Mouse (Mus musculus): ENCODE results near the gene Tada2a.

DNA sequence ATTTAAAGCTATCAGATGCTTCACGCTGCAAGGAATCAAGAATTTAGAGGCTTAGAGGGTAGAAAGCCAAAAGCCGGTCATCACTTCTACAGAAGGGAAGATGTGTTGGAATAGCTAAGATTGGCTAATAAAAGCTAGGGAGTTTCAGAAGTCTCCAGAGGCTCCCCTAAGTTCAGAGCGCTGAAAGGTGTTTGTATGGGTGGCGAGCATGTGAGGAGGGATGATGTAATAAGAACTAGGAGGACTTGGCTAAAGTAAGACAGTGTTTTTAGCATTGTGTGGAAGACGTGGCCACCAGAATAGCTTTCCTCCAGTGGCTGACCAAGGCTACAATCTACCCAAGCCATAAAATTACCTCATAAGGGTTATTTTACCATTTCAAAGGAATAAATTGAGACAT lies 15.8 kb downstream of the Tada2a start:
- TF ChIP-seq USF1 (IDR thresholded peaks at IDR 0.05; ENCODE audit: low read depth) (no peak), CEBPB (IDR thresholded peaks at IDR 0.05; ENCODE audit: low read depth) (no peak), CTCF (IDR thresholded peaks at IDR 0.05; ENCODE audit: control insufficient read depth, insufficient read depth, insufficient read length) (no peak)
